Mouse (Mus musculus): ENCODE measurements around the gene Dlg3. TPM values are rescaled to one million over a fixed set of nuclear protein-coding genes. Genes with fewer than 3 reads are reported as not detected.

The Dlg3 gene
- polyA plus RNA-seq, 1 experiment, result 11.4 TPM

GRCm38 (mm10) chrX:100797370-100797769, 29.8 kb downstream of the Dlg3 start:
- H3K27me3 ChIP-seq (ENCODE audit: control insufficient read depth, insufficient read depth, low read length), result no peaks in the 10 kb centered on the region
- no peak overlapping the region for H3K27ac ChIP-seq (ENCODE audit: control insufficient read depth, insufficient read depth, low read depth, low read length)
- H3K4me1 ChIP-seq (ENCODE audit: control insufficient read depth, insufficient read depth, low read length), result no peaks in the 10 kb centered on the region
- no peaks in the 10 kb centered on the region for H3K36me3 ChIP-seq (ENCODE audit: control insufficient read depth, insufficient read depth, low read length)
- TF ChIP-seq CTCF (IDR thresholded peaks at IDR 0.05; ENCODE audit: control insufficient read depth, insufficient read depth, insufficient replicate concordance, low read depth, low read length) (no peak), POLR2A (IDR thresholded peaks at IDR 0.05; ENCODE audit: control insufficient read depth, low read depth, low read length) (no peak)
- H3K4me3 ChIP-seq (ENCODE audit: control insufficient read depth, low read depth, low read length), result no peak overlapping the region

- H3K36me3 ChIP-seq (ENCODE audit: control insufficient read depth, insufficient read depth, low read length), result no peaks in the 10 kb centered on the region
- no peak overlapping the region for H3K27ac ChIP-seq (ENCODE audit: control insufficient read depth, insufficient read depth, low read depth, low read length)
- TF ChIP-seq POLR2A (IDR thresholded peaks at IDR 0.05; ENCODE audit: control insufficient read depth, low read depth, low read length) (no peak), CTCF (IDR thresholded peaks at IDR 0.05; ENCODE audit: control insufficient read depth, insufficient read depth, insufficient replicate concordance, low read depth, low read length) (no peak)
- H3K27me3 ChIP-seq (ENCODE audit: control insufficient read depth, insufficient read depth, low read length), result no peaks in the 10 kb centered on the region
- no peak overlapping the region for H3K4me3 ChIP-seq (ENCODE audit: control insufficient read depth, low read depth, low read length)
- H3K4me1 ChIP-seq (ENCODE audit: control insufficient read depth, insufficient read depth, low read length), result no peaks in the 10 kb centered on the region
Observed at GRCm38 (mm10) chrX:100797851-100798527, 30.5 kb downstream of the Dlg3 start.

GRCm38 (mm10) chrX:100800643-100801042, 33.1 kb downstream of the Dlg3 start:
- Histone ChIP-seq H3K4me1 (ENCODE audit: control insufficient read depth, insufficient read depth, low read length) (no peaks in the 10 kb centered on the region), H3K36me3 (ENCODE audit: control insufficient read depth, insufficient read depth, low read length) (no peaks in the 10 kb centered on the region), H3K27me3 (ENCODE audit: control insufficient read depth, insufficient read depth, low read length) (no peaks in the 10 kb centered on the region), H3K4me3 (ENCODE audit: control insufficient read depth, low read depth, low read length) (no peak overlapping the region), H3K27ac (ENCODE audit: control insufficient read depth, insufficient read depth, low read depth, low read length) (no peak overlapping the region)
- no peak for TF ChIP-seq CTCF (IDR thresholded peaks at IDR 0.05; ENCODE audit: control insufficient read depth, insufficient read depth, insufficient replicate concordance, low read depth, low read length)
- no peak for TF ChIP-seq POLR2A (IDR thresholded peaks at IDR 0.05; ENCODE audit: control insufficient read depth, low read depth, low read length)

- H3K4me3 ChIP-seq (ENCODE audit: control insufficient read depth, low read depth, low read length), result no peak overlapping the region
- H3K27ac ChIP-seq (ENCODE audit: control insufficient read depth, insufficient read depth, low read depth, low read length), result no peak overlapping the region
- H3K27me3 ChIP-seq (ENCODE audit: control insufficient read depth, insufficient read depth, low read length), result no peaks in the 10 kb centered on the region
- TF ChIP-seq CTCF (IDR thresholded peaks at IDR 0.05; ENCODE audit: control insufficient read depth, insufficient read depth, insufficient replicate concordance, low read depth, low read length), result no peak
- no peaks in the 10 kb centered on the region for H3K4me1 ChIP-seq (ENCODE audit: control insufficient read depth, insufficient read depth, low read length)
- H3K36me3 ChIP-seq (ENCODE audit: control insufficient read depth, insufficient read depth, low read length), result no peaks in the 10 kb centered on the region
Observed at GRCm38 (mm10) chrX:100802034-100802433, 34.5 kb downstream of the Dlg3 start.

- H3K27me3 ChIP-seq (ENCODE audit: control insufficient read depth, insufficient read depth, low read length), result no peaks in the 10 kb centered on the region
- H3K4me1 ChIP-seq (ENCODE audit: control insufficient read depth, insufficient read depth, low read length), result no peaks in the 10 kb centered on the region
- H3K27ac ChIP-seq (ENCODE audit: control insufficient read depth, insufficient read depth, low read depth, low read length), result no peak overlapping the region
- H3K4me3 ChIP-seq (ENCODE audit: control insufficient read depth, low read depth, low read length), result no peak overlapping the region
- H3K36me3 ChIP-seq (ENCODE audit: control insufficient read depth, insufficient read depth, low read length), result no peaks in the 10 kb centered on the region
- TF ChIP-seq POLR2A (IDR thresholded peaks at IDR 0.05; ENCODE audit: control insufficient read depth, low read depth, low read length), result no peak
- no peak for TF ChIP-seq CTCF (IDR thresholded peaks at IDR 0.05; ENCODE audit: control insufficient read depth, insufficient read depth, insufficient replicate concordance, low read depth, low read length)
Observed at GRCm38 (mm10) chrX:100811129-100811528, 43.6 kb downstream of the Dlg3 start.

GRCm38 (mm10) chrX:100814139-100814538, 46.6 kb downstream of the Dlg3 start:
- no peaks in the 10 kb centered on the region for H3K27me3 ChIP-seq (ENCODE audit: control insufficient read depth, insufficient read depth, low read length)
- no peaks in the 10 kb centered on the region for H3K4me1 ChIP-seq (ENCODE audit: control insufficient read depth, insufficient read depth, low read length)
- no peak overlapping the region for H3K27ac ChIP-seq (ENCODE audit: control insufficient read depth, insufficient read depth, low read depth, low read length)
- no peak for TF ChIP-seq POLR2A (IDR thresholded peaks at IDR 0.05; ENCODE audit: control insufficient read depth, low read depth, low read length)
- TF ChIP-seq CTCF (IDR thresholded peaks at IDR 0.05; ENCODE audit: control insufficient read depth, insufficient read depth, insufficient replicate concordance, low read depth, low read length), result no peak
- no peak overlapping the region for H3K4me3 ChIP-seq (ENCODE audit: control insufficient read depth, low read depth, low read length)
- no peaks in the 10 kb centered on the region for H3K36me3 ChIP-seq (ENCODE audit: control insufficient read depth, insufficient read depth, low read length)

GRCm38 (mm10) chrX:100815766-100816165, 48.2 kb downstream of the Dlg3 start:
- H3K4me1 ChIP-seq (ENCODE audit: control insufficient read depth, insufficient read depth, low read length), result no peaks in the 10 kb centered on the region
- H3K4me3 ChIP-seq (ENCODE audit: control insufficient read depth, low read depth, low read length), result no peak overlapping the region
- no peaks in the 10 kb centered on the region for H3K36me3 ChIP-seq (ENCODE audit: control insufficient read depth, insufficient read depth, low read length)
- no peaks in the 10 kb centered on the region for H3K27me3 ChIP-seq (ENCODE audit: control insufficient read depth, insufficient read depth, low read length)
- H3K27ac ChIP-seq (ENCODE audit: control insufficient read depth, insufficient read depth, low read depth, low read length), result no peak overlapping the region
- TF ChIP-seq POLR2A (IDR thresholded peaks at IDR 0.05; ENCODE audit: control insufficient read depth, low read depth, low read length) (no peak), CTCF (IDR thresholded peaks at IDR 0.05; ENCODE audit: control insufficient read depth, insufficient read depth, insufficient replicate concordance, low read depth, low read length) (no peak)

Data from testis, adult 2 months (tissue).